In the genomic region with DNA sequence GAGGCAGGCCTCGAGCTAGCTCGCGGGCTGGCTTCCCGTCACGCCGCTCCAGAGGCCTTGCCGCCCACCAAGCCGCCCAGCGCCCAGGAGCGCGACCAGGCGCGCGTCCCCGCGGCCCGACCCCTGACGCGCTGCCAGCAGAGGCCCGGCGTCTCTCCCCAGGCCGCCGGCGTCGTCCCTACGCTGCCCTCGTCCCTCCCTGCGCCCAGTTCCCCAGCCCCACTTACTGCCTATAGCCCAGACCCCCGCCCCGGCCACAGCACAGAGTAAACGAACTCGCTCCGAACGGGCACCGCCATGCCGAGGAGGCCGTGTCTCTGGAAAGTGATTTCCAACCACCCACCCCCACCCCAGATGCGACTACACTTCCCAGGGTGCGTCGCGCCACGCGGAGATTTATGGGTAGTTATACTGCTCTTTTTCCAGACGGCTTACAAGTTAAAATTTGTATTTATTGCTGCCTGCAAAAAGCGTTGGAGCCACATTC, we compare ENCODE assay signal across 8 mouse cellular contexts. TPM values are rescaled to one million over a fixed set of nuclear protein-coding genes. Genes with fewer than 3 reads are reported as not detected.
DNase-seq lines count a peak whose midpoint lies in the region; ATAC-seq and TF ChIP-seq lines count a peak whose summit lies in the region.

A gene (minus strand): TSS at position 341 of the 487 bp plus-strand sequence.

- H3K36me3 ChIP-seq in hindbrain, embryonic 10.5 days = peaks cover 23% of the 10 kb centered on the region
- no peaks in the 10 kb centered on the region for H3K36me3 ChIP-seq in lung, postnatal 0 days (ENCODE audit: insufficient read depth, low read length)

- H3K27me3 ChIP-seq in hindbrain, embryonic 10.5 days (ENCODE audit: insufficient read depth, poor library complexity, severe bottlenecking) = no peaks in the 10 kb centered on the region
- H3K27me3 ChIP-seq in lung, postnatal 0 days (replicated peaks; ENCODE audit: insufficient read depth, low read length) = no peaks in the 10 kb centered on the region

- H3K9me3 ChIP-seq in hindbrain, embryonic 10.5 days = no peaks in the 10 kb centered on the region
- H3K9me3 ChIP-seq in lung, postnatal 0 days (ENCODE audit: low read length) = no peaks in the 10 kb centered on the region

- peak within 1 kb of the TSS; percentile 92 for H3K9ac ChIP-seq in lung, postnatal 0 days (replicated peaks; ENCODE audit: low read depth)

- H3K4me3 ChIP-seq in hindbrain, embryonic 10.5 days = peak within 1 kb of the TSS; percentile 80
- H3K4me3 ChIP-seq in lung, postnatal 0 days (ENCODE audit: low read depth, low read length) = peak within 1 kb of the TSS; percentile 74

- no peak for TF ChIP-seq EP300 in lung, postnatal 0 days (IDR thresholded peaks at IDR 0.05)

- WGBS in hindbrain, embryonic 10.5 days = under 1% methylated on average over 45 of the region's 45 CpGs
- 0% methylated on average over 37 of the region's 45 CpGs for WGBS in lung, postnatal 0 days

- peaks cover 13% of the 10 kb centered on the region for H3K4me1 ChIP-seq in hindbrain, embryonic 10.5 days (replicated peaks)
- H3K4me1 ChIP-seq in lung, postnatal 0 days (ENCODE audit: insufficient read depth, low read depth, low read length) = 0 out of 2 replicates have a peak, but pooled peaks cover 3% of the 10 kb centered on the region

- DNase-seq in MEL-GATA-1-ER (ENCODE audit: extremely low read depth, low read depth) = peak; percentile 66
- peak; percentile 61 for DNase-seq in cerebellum, adult 8-10 months
- DNase-seq in hindbrain, embryonic 10.5 days (ENCODE audit: low spot score) = peak; percentile 86
- DNase-seq in layer of hippocampus, adult 9-11 months = peak; percentile 65
- peak; percentile 80 for DNase-seq in lung, postnatal 0 days (ENCODE audit: low spot score)
- DNase-seq in ovary, postnatal 36 days (ENCODE audit: low spot score) = peak; percentile 83
- peak; percentile 81 for DNase-seq in thymus, postnatal 25 days

- ATAC-seq in frontal cortex, adult (ENCODE audit: low TSS enrichment) = peak; percentile 96
- ATAC-seq in lung, postnatal 0 days = peak; percentile 96

- no peak for TF ChIP-seq CTCF in lung, postnatal 0 days (IDR thresholded peaks at IDR 0.05)

- peak within 1 kb of the TSS; percentile 99 for H3K27ac ChIP-seq in hindbrain, embryonic 10.5 days
- peak within 1 kb of the TSS; percentile 88 for H3K27ac ChIP-seq in lung, postnatal 0 days (ENCODE audit: low read length)

- H3K4me2 ChIP-seq in lung, postnatal 0 days (replicated peaks; ENCODE audit: low read depth, low read length) = peak within 1 kb of the TSS; percentile 63

RNA-seq across cellular contexts. Expression of the gene that starts here (rescaled TPM):
- 27.5 and 30.2 TPM in 2 replicates for polyA plus RNA-seq in hindbrain, embryonic 10.5 days (2016; fragmentation: Nextera tagmentation; extraction: Ambion mirVana)
- polyA plus RNA-seq in lung, postnatal 0 days (2015; fragmentation: Nextera tagmentation; extraction: Ambion mirVana) = 16.3 and 19.3 TPM in 2 replicates

Comparison
In these comparisons a context has a peak if more than half of its experiments do, and no peak if none do; other contexts are left out.
1. Peak in every context shown above with its lines: DNase-seq, ATAC-seq, H3K4me3 ChIP-seq and H3K27ac ChIP-seq.